Mouse (Mus musculus): ENCODE measurements around the gene Abca2.
A peak's percentile ranks its signal among the peaks of the same experiment; 100 is the strongest.
"Not testable (repeated sequence)": the region's sequence is repeated elsewhere in the genome, so short reads cannot be mapped to it uniquely, and the experiment has no call there.

Abca2 gene

DNA sequence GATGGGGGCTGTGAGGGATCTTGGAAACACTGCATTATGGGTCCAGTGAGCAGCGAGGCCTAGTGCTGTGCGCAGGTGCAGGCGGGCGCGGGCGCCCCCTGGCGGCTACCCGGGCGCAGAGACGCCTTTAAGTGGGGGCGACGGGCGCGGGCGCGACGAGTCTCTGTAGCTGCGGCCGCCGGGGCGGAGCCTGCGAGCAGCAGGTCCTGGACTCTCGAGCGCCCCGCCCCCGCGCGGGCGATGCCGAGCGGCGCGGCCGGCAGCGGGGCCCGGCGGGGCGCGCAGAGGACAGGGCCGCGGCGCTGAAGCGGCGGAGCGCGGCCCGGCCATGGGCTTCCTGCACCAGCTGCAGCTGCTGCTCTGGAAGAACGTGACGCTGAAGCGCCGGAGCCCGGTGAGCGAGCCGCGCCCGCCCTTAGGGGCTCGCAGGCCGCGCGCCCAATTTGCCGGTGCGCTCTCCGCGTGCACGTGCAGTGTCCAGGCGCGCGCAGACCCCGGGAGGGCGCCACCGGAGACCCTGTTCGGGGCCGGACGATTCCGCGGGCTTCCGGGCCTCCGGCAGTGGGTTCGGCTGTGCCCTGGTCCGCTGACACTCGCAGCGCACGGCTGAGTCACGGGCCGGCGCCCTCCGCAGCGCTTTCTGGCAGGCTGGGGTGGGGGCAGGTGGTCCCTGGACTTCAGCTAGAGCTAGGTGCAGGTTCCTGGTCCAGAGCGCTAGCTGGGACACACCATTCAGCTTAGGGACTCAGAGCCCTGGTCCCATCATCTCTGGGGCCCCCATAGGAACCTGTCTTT is at the start of gene Abca2:
Gene Abca2, plus strand, starts transcription at position 262 of the 795 bp plus-strand sequence.
- peak; percentile 97 for DNase-seq

GRCm38 (mm10) chr2:25384492-25384891 is 44.0 kb upstream of the Abca2 start:
- no peak for DNase-seq

GRCm38 (mm10) chr2:25391266-25391665 is 37.2 kb upstream of the Abca2 start:
- no peak for DNase-seq

DNA sequence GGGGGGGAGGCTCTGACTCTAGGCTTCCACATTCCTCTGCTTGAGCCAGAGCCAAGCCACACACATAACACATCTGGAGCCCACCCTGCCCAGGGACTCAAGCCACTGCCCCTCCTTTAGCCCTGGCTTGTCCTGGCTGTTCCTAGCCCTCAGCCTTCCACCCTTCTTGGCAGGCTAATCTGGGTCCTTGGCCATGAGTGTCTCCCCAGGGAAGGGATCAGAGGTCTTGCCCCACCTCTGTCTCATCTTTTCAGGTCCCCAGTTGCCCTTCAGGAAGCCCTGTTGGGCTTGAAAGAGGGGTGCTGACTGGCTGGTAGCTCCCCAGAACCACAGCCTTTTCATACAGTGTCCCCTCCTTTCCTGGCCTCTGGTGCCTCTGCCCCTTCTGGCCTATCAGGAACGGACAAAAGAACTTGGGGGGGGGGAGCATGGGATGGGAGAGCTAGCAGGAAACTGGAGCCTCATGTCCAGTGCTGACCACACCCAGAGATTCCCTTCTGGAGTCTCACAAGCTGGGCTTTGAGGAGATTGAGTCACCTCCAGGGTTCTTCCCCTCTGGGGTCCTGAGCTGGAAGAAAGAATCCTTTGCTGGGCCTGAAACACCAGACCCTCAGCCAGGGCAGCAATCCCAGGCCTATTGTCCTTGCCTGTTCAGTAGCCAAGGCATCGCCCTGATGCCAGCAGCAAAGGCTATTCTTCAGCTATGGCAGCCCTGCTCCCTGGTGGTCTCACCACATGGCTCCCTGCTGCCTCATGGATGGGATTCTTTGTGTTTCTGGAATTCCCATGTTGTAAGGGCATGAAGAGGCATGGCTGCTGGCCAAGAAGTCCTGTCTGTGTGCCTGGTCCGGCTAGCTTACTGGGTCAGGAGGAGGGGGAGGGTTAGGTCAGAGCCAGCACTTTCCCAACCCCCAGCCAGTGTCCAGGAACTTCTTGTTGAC is 34.0 kb upstream of the Abca2 start:
- DNase-seq: no peak

DNA sequence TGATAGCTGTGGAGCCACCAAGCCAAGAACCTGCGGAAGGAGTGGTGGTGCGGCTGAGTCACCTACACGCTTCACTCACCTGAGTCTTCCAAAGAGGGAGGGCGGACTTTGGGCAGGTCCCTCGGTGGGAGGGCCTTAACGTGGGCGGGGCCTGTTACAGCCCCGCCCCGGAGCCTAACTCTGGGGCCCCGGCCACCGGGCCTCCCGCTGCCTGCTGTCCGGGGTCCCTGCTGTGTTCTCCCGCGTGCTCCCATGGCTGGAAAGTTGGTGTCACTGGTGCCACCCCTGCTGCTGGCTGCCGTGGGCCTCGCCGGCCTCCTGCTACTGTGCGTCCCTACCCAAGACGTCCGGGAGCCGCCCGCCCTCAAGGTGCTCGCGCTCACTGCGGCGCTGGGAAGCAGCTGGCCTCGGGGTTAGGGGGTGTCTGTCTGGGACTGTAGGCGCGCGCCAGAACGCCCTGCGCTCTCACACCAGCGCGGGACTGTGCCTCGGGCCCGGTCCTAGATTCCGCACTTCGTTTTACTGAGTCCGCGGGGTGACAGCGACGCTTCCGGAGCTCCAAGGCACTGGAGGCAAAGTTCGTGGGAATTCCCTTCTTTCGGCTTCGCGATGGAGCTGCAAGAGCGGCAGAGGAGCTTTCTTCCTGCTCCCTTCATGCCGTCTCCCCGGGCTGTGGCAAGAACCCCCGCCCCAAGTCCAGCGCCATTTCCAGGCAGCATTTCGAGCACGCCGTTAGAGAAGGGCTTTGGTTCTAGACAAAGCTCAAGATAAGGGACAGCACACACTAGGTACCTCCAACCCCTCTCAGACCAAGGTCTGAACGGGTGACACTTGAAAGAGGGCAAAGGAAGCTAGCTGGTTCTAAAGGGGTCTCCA is 32.5 kb upstream of the Abca2 start, which contains the start of gene Entpd2:
Gene Entpd2, plus strand, starts transcription at position 154 of the 876 bp plus-strand sequence.
- DNase-seq: peak; percentile 66

DNA sequence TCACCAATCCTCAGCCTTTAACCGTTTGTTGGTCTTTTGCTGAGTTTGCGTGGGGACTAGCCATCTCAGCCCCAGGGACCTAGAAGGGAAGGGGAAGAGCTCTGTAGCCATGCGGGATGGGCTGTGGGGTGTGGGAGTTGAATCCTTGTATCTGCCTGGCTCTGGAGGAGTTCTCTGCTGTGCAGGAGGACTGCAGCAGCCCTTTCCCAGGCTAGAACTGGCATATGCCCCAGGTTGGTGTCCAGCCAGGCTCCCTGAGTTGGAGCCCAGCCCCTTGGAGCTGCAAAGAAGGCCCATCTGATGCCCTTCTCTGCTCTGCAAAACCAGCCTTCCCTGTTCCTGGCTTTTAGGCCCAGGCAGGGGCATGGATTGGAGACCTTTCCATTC is 31.9 kb upstream of the Abca2 start:
- DNase-seq: no peak

GRCm38 (mm10) chr2:25397010-25397409 is 31.5 kb upstream of the Abca2 start:
- DNase-seq: no peak

DNA sequence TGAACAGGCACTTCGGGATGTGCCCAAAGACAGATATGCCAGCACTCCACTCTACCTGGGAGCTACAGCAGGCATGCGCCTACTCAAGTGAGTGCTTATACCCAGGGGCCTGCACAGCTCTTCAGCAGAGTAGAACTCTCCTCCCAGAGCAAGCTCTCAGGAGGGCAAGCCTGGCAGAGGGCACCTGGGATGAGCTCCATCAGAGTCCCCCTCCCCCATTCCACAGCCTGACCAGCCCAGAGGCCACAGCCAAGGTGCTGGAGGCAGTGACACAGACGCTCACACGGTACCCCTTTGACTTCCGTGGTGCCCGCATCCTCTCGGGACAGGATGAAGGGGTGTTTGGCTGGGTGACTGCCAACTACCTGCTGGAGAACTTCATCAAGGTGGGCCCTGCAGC is 30.4 kb upstream of the Abca2 start:
- DNase-seq: no peak

GRCm38 (mm10) chr2:25399051-25399450 is 29.5 kb upstream of the Abca2 start, which contains the start of gene Npdc1:
Gene Npdc1 (plus strand): TSS chr2:25399351.
- no peak for DNase-seq

DNA sequence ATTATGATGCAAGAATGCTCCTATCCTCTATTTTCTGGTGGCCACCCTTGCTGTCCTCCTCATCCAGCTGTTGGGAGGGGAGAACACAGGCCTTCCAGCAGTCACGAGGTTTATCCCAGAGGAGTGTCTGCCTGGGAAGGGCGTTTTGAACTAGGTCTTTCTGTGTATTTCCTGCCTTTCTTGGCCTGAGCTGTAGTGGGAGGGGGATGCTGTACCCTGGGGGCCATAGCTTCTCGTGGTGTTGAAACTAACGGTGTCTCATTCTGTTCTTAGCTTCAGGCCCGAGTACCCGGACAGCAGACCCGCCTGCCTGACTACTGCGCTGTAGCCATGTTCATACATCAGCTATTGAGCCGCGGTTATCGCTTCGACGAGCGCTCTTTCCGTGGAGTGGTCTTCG is 28.2 kb upstream of the Abca2 start:
- DNase-seq: no peak

- peak; percentile 72 for DNase-seq
Observed at GRCm38 (mm10) chr2:25400764-25401163, 27.7 kb upstream of the Abca2 start.

DNA sequence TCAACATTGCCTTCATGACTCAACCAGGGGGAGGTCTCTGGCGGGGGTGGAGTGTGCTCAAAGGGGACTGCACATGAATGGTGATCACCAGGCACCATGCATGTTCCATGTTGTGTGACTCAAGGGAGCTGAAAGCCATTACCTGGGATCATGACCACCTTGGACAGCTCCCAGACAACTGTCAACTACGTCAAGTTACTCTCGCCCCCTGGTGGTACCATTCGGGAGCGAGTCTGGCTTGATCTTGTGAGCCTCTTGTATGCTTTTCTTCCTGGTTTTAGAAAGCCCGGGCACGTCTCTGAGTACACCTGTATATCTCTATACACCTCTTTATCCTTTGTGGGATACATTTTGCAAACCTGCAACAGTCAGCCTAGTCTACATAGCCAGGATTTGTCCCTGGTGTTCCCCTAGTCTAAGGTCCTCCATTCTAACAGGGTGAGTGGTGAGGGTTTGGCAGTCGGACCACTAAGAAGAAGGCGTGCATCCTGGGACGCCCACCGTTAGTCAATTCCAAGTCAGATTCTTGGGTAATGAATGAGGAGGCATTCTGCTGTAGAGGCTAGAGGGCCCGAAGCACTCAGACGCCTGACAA is 26.0 kb upstream of the Abca2 start:
- DNase-seq: peak; percentile 87

- peak; percentile 81 for DNase-seq
Observed at GRCm38 (mm10) chr2:25402972-25403601, 25.4 kb upstream of the Abca2 start.

DNA sequence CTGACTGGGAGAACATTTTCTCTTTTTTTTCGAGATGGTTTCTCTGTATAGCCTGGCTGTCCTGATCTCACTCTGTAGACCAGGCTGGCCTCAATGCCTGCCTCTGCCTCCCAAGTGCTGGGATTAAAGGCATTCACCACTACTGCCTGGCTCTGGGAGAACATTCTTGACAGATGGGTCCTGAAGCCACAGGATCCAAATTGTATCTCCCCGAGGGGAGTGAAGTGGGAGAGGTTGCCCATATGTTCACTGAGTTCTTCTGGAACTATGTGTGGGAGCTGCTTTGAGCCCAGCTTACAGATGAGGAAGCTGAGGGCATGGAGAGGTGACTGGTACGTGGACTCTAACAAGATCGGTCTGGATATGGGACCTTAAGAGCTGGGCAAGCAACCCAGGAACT is 24.5 kb upstream of the Abca2 start:
- no peak for DNase-seq

- no peak for DNase-seq
Observed at GRCm38 (mm10) chr2:25408908-25409307, 19.6 kb upstream of the Abca2 start.

DNA sequence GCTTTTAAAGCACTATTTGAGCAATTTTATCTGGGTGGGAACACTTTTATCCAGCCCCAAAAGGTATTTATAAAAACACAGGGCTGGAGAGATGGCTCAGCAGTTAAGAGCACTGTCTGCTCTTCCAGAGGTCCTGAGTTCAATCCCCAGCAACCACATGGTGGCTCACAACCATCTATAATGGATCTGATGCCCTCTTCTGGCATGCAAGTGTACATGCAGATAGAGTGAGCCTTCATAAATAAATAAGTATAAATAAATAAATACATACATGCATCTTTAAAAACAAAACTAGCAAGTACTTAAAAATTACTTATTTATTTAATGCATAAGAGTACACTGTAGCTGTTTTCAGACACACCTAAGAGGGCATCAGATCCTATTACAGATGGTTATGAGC is 15.1 kb upstream of the Abca2 start:
- not testable (repeated sequence) for DNase-seq

- DNase-seq: no peak
Observed at GRCm38 (mm10) chr2:25417426-25417825, 11.1 kb upstream of the Abca2 start.

DNA sequence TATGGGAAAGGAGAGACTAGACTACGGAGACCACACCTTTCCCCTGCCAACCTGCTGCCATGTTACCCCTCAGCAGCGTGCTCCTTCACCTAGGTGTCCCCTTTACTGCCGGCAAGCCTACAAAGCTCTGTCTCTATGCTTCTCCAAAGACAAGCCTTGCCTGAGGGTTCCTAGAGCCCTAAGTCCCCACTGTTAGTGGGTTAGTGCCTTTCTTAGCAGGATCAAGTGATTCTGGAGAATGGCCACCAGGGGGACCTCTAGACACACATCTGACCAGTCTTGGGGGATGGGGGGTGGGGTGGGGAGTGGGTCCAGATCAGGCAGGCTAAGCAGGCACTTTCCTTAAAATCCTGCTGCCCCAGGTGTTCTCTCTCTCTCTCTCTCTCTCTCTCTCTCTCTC is 6.6 kb upstream of the Abca2 start:
- peak; percentile 54 for DNase-seq

GRCm38 (mm10) chr2:25422587-25423410 is 5.7 kb upstream of the Abca2 start, which contains the start of gene Fut7:
Gene Fut7 (plus strand): TSS chr2:25423267.
- DNase-seq: no peak

DNA sequence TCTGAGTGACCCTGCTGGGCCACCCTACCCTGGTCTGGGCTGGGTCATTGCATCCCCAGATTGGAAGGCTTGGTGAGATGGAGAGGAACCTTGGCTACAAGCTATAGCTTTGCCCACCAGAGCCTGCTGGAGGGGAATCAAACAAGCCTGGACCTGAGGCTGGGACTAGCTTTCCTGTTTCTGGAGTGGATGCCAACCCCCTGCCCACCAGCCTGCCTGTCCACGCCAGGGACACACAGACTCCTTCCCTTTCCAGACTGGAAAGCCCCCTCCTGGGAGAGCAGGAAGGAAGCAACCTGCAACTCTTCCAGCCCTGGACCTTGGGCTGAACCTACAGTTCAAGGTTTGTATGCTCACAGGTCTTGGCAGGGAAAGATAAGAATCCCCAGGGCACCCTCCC is 4.9 kb upstream of the Abca2 start:
- DNase-seq: no peak

DNA sequence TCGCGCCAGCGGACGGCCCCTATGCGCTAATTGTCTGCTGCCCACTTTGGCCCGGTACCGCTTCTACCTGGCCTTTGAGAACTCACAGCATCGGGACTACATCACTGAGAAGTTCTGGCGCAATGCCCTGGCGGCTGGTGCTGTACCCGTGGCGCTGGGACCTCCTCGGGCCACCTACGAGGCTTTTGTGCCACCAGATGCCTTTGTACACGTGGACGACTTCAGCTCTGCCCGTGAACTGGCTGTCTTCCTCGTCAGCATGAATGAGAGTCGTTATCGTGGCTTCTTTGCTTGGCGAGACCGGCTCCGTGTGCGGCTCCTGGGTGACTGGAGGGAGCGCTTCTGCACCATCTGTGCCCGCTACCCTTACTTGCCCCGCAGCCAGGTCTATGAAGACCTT is 3.0 kb upstream of the Abca2 start:
- DNase-seq: no peak

Measured in kidney, postnatal 14 days (tissue).